Mouse (Mus musculus) left cerebral cortex, adult 18-20 months (tissue): ENCODE results near the gene Cox16. TPM values are rescaled to one million over a fixed set of nuclear protein-coding genes. Genes with fewer than 3 reads are reported as not detected.
"Not testable (repeated sequence)": the region's sequence is repeated elsewhere in the genome, so short reads cannot be mapped to it uniquely, and the experiment has no call there.

ENCODE experiments used
- DNase-seq, 2 experiments: peaks; one replicate each; pipeline ENCODE4 v3.0.0; 2021 to 2022; ENCODE audit warnings: low spot score in 2 of 2, mixed read lengths in 1 of 2
- long read RNA-seq, 2 experiments: library from polyadenylated mRNA; stranded (forward); transcript quantifications; one replicate each; pipeline ENCODE4 v2.0.0; 2021
- total RNA-seq, 2 experiments: library from RNA; stranded (reverse); gene quantifications; 2 replicates each; pipeline ENCODE4 v1.2.3; 2021

The Cox16 gene
- 10 to 100 TPM; 36.6 to 50.7 TPM for total RNA-seq
- long read RNA-seq, experiment 1, transcript Cox16-202 (4 exons, 668 nt): major isoform, 6 of 17 reads
- long read RNA-seq, experiment 1, partial matches to known transcripts: 2 of 17 reads
- long read RNA-seq, experiment 1, other reads (novel, unspliced or antisense): 5 of 17 reads
- long read RNA-seq, experiment 2, transcript Cox16-202 (4 exons, 668 nt): major isoform, 9 of 16 reads
- long read RNA-seq, experiment 2, partial matches to known transcripts: 0 of 16 reads
- long read RNA-seq, experiment 2, other reads (novel, unspliced or antisense): 3 of 16 reads

DNA sequence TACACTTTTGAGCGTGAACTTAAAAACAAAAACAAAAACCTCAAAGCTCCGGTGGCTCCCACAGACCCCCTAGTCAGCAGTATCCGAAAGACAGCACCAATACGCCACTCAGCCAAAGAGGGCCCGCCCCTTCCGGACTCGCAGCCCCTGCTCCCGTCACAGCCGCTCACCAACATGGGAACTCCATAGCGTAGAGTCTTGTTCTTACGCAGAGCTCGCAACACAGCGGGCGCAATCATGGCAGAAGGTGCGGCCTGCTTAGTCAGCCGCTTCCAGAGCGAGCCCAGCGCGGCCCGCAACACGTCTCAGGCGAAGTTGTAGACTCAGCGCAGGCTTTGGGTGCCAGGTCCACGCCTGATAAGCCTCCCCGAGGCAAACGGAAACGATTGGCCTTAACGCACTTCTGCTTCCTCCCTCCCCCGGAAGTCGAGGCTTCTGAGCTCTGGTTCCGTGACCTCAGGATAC, at the start of gene Cox16:
Gene Cox16, minus strand, starts transcription at position 401 of the 465 bp plus-strand sequence.
- DNase-seq: peak; percentile 81 to 89

GRCm38 (mm10) chr12:81533029-81533419, 48.1 kb upstream of the Cox16 start:
- DNase-seq: no peak

DNA sequence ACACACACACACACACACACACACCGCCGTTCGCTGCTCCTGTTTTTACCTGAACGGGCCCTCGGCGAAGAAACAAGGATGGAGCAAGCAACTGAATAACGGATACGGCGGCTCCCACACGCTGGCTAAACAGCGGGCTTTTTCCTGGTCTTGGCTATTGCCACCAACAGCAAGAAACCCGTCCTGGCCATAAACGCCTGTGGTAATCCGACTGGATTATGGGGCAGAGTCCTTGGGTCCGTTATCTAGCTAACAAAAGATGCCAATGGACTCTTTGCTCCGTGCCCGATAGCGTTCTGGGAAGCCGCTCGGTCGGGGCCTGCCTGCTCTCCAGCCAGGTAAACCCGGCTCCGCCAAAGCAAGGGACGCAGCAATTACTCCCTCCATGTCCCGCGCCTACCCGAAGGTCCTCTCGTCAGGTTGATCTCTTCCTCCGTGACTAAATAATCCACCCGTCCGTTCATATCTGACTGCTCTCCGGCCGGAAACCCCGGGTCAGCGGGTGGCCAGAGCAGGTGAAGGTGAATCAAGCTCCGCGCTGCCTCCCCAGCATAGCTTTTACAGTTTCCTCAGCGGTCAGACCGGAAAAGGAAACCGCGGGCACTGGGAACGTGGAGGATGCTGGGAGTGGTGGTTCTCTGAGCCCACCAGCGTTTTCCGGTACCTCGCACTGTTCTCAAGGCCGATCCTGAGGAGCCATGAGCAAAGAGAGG, 47.5 kb upstream of the Cox16 start, which contains the start of the genes Gm20498 and Synj2bp:
Gene Gm20498, minus strand, starts transcription at position 590 of the 713 bp plus-strand sequence.
Gene Synj2bp, minus strand, starts transcription at position 596 of the 713 bp plus-strand sequence.
- DNase-seq: peak; percentile 86 to 90

GRCm38 (mm10) chr12:81530587-81530986, 45.7 kb upstream of the Cox16 start:
- DNase-seq: not testable (repeated sequence)

GRCm38 (mm10) chr12:81496906-81497305, 12.0 kb upstream of the Cox16 start:
- DNase-seq: not testable (repeated sequence)

DNA sequence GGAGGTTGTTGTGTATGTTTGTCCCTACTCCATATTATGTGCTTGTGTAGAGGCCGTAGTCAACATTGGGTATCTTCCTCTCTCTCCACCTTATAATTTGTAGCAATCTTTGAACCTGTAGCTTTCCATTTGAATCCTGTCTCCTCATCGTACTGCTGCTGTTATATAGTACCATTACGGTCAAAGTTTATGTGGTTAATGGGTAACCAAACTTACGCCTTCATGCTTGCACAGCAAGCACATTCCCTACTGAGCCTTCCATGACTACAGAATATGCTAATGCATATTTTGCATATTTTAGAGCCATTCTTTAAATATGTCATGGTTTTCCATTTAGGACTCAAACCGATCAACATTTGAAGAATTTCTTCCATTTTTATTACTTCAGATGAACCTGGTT, 5.6 kb upstream of the Cox16 start:
- no peak for DNase-seq

GRCm38 (mm10) chr12:81485311-81485710, 384 bp upstream of the Cox16 start:
- DNase-seq: no peak

DNA sequence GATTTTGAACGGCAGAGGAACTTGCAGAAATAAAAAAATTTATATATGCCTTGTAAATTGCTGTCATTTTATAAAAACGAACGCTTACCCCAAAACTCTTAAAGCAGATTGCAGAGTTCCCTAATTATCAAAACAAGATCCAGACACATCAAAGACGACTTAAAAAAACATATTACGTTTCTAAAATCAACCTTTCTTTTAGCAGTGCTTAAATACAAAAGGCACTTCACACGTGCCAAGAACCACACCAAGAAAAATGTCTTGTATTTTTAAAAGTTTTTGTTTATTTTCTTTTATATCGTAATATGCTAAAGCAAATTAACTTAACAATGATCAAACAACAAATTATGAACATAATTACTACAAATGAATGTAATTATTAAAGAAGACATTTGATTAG, 715 bp downstream of the Cox16 start:
- no peak for DNase-seq

DNA sequence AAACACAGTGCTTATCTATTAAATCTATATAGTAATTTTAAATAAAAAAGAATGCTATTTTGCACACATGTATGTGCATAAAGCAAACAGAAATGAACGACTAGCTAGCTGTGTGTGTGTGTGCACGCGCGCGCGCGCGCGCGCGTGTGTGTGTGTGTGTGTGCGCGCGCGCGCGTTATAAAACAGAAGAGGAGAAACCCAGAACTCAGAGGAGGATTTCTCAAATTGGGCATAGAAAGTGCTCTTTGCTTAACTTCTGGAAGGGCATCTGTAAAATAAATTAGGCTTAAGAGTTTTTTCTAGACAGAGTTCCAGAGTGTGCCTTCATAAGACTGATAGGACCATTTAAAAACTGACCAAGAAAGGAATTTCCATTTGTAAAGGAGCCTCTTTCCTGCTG, 1.3 kb downstream of the Cox16 start:
- DNase-seq: no peak

- not testable (repeated sequence) for DNase-seq
Observed at GRCm38 (mm10) chr12:81459051-81459450, 25.9 kb downstream of the Cox16 start.

- DNase-seq: not testable (repeated sequence)
Observed at GRCm38 (mm10) chr12:81438985-81439384, 45.9 kb downstream of the Cox16 start.

DNA sequence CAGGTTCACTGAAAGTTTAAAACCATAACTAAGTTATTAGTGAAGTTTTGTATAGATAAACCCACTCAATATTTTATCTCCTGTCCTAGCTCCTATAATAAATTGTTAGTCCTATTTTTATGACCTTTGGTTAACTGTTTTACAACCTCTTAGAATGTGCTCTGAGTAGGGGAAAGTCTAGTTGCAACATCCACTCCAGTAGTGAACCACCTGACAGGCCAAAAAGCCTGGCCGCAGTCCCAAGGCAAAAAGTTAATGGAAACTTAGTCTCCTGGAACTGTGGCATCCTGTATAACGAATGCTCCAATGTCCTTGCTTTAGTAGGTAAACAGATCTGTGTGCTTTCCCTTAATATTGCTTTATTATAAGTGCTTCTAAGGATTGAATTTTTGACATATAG, 50.1 kb downstream of the Cox16 start:
- DNase-seq: not testable (repeated sequence)

- no peak for DNase-seq
Observed at GRCm38 (mm10) chr12:81421846-81422245, 63.1 kb downstream of the Cox16 start, which contains the start of gene Adam4. TSS of gene Adam4 (minus strand) at chr12:81421946.

- peak in 1 of 2 experiments; percentile 32 for DNase-seq
Observed at GRCm38 (mm10) chr12:81413211-81413610, 71.7 kb downstream of the Cox16 start.

DNA sequence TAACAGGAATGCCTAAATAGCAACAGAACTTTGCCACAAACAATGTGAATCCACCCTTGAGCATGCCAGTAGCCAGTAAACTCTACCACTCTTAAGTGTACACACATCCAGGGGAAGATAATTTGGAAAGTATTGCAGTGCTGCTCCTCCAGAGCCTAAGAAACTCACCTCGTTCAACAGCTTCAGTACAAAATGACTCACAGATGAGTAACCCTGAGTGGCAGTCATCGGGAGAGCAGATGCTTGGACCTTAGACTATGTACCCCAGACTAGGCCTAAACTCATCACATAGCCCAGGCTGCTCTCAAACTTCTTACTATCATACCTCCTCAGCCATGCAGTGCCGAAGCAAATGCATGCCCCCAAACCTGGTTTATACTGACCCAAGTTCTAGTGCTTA, 76.0 kb downstream of the Cox16 start:
- DNase-seq: no peak

- DNase-seq: peak; percentile 71 to 83
Observed at GRCm38 (mm10) chr12:81402187-81402586, 82.7 kb downstream of the Cox16 start.

GRCm38 (mm10) chr12:81379364-81379763, 105.6 kb downstream of the Cox16 start, which contains the start of gene Gm4787:
TSS of gene Gm4787 (minus strand) at chr12:81379464.
- not testable (repeated sequence) for DNase-seq

GRCm38 (mm10) chr12:81333841-81334240, 151.1 kb downstream of the Cox16 start:
- DNase-seq: no peak

DNA sequence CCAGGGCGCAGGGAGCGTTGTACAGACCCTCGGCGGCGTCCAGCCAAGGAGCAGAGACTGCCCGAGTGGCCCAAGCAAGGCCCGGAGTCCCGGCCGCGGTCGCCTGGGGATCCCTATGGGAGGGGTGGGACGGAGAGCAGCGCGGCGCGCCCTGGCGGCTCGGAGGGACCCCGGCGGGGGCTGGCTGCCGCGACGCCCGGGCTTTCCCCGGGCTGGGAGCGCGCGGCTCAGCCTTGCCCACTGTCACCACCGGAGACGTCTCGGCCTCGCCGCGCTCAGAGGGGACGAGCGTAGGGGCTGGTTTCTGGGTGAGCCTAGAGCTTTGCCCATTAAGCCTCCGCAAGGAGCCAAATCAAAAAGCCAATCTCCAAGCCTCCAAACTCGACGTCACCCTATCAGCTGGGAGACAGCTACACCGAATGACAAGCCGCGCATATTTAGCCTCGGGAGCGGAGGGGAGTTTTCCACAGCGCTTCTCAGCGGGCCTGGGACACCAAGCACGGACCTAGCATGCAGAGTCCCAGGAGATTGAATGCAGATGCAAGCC, 152.0 kb downstream of the Cox16 start, which contains the start of gene Slc8a3:
Gene Slc8a3, minus strand, starts transcription at position 306 of the 547 bp plus-strand sequence.
- peak; percentile 51 to 60 for DNase-seq

DNA sequence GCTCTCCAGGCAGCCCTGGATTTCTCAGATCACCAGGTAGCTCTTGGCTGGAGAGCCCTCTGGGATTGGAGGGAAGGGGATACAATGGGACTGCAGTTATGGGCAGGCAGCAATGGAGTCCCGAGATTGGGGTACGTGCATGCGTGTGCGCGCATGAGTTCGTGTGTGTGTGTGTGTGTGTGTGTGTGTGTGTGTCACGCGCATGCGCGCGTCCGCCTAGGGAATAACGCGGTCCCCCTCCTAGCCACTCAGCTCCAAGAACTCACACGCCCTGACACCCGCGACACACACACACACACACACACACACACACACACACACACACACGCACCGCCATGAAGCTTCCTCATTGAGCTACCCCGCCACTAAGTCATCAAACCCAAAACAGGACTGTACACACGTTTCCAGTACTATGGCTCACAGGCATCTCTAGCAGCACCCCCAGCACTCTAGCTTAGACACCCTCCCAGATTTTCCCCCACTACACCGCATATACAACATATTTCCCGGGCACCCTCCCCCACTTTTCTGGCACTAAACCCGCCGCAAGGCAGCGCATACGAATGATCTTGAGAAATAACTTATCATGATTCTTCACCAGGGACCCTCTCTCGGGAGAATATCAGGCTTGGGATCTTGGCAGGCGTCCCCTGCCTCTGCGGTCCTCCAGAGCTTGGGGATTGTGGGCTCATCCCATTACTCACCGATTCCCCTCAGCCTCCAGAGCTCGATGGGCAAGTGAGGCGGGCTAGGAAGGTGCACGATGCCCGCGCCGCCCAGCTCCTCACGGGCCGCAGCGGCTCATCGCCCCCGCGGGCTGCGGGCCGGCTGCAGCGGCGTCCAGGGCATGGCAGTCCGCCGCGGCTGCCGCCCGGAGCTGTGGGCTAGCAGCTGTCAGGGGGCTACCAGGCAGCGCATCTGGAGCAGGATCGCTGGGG, 152.7 kb downstream of the Cox16 start:
- DNase-seq: peak; percentile 65 to 67
